Mouse (Mus musculus) left cerebral cortex, adult 6 months (tissue): ENCODE data around the gene Taar7a. TPM values are rescaled to one million over a fixed set of nuclear protein-coding genes. Genes with fewer than 3 reads are reported as not detected.

Experiments used
- long read RNA-seq, 2 experiments: library from polyadenylated mRNA; unstranded; transcript quantifications; one replicate each; pipeline ENCODE4 v2.0.0; 2019 to 2020
- polyA plus RNA-seq: library from polyadenylated mRNA; unstranded; fragments of <200 nt; fragmentation: Nextera tagmentation; gene quantifications from 2 replicates; pipeline ENCODE4 v1.2.3, GENCODE M21; 2021

Taar7a gene
- polyA plus RNA-seq = not detected in 2 replicates
- long read RNA-seq, experiment 1 = 0 reads
- long read RNA-seq, experiment 2 = 0 reads

GRCm38 (mm10) chr10:23993381-23993780 is at the start of gene Taar7a:
Gene Taar7a (minus strand): TSS chr10:23993481.

GRCm38 (mm10) chr10:24037314-24037713 is 44.0 kb upstream of the Taar7a start, which contains the start of gene Taar7e:
Gene Taar7e (plus strand): TSS chr10:24037614.

GRCm38 (mm10) chr10:24026922-24027321 is 33.6 kb upstream of the Taar7a start, which contains the start of gene Taar7d:
Gene Taar7d (plus strand): TSS chr10:24027222.

GRCm38 (mm10) chr10:23999639-24000038 is 6.4 kb upstream of the Taar7a start, which contains the start of gene Taar7b:
Gene Taar7b (plus strand): TSS chr10:23999939.

DNA sequence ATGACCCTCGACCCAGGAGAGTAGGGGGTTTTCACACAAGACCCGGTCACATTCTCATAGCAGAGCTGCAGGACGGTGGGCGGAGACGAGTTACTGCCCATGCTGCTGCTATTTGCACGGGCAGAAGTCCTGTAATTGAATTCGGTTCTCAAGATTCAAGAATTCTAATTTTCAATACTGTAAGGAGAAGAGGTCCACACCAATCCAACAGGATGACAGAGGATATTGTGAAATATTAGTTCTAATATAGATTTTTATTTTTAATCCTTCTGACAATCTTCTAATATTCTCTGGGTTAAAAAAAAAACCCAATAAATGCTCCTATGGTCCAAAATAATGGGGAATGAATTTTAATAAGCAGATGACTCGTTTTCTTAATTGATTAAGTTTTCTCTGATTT is 7.7 kb downstream of the Taar7a start, which contains the start of gene Taar6:
Taar6 (minus strand) TSS at position 101 of the 400 bp plus-strand sequence.

GRCm38 (mm10) chr10:23970656-23971165 is 22.6 kb downstream of the Taar7a start, which contains the start of gene Taar5:
Gene Taar5 (plus strand): TSS chr10:23970706.

GRCm38 (mm10) chr10:23960444-23960915 is 32.8 kb downstream of the Taar7a start, which contains the start of gene Taar4:
Gene Taar4 (plus strand): TSS chr10:23960494.

GRCm38 (mm10) chr10:23949508-23950005 is 43.7 kb downstream of the Taar7a start, which contains the start of gene Taar3:
Gene Taar3 (plus strand): TSS chr10:23949558.

Other genes with a start within 250 kb of the Taar7a start
- gene Rps12, start 206.2 kb downstream of the Taar7a start, polyA plus RNA-seq = 850 and 1,172 TPM in 2 replicates
- 11.2 and 14.0 TPM in 2 replicates for gene Slc18b1, start 196.5 kb downstream of the Taar7a start, polyA plus RNA-seq
- not detected in 2 replicates for gene Vnn3, start 142.0 kb downstream of the Taar7a start, polyA plus RNA-seq
- 0.30 and 0.70 TPM in 2 replicates for gene Vnn1, start 98.8 kb downstream of the Taar7a start, polyA plus RNA-seq
- not detected in 2 replicates for gene Taar1, start 73.1 kb downstream of the Taar7a start, polyA plus RNA-seq
- not detected in 2 replicates for gene Taar2, start 54.9 kb downstream of the Taar7a start, polyA plus RNA-seq
- gene Taar3, start 43.9 kb downstream of the Taar7a start, polyA plus RNA-seq = not detected in 2 replicates
- not detected in 2 replicates for gene Taar4, start 33.0 kb downstream of the Taar7a start, polyA plus RNA-seq
- not detected in 2 replicates for gene Taar5, start 22.8 kb downstream of the Taar7a start, polyA plus RNA-seq
- not detected in 2 replicates for gene Taar6, start 7.8 kb downstream of the Taar7a start, polyA plus RNA-seq
- not detected in 2 replicates for gene Taar7b, start 6.5 kb upstream of the Taar7a start, polyA plus RNA-seq
- gene Taar7d, start 33.7 kb upstream of the Taar7a start, polyA plus RNA-seq = not detected in 2 replicates
- gene Taar7e, start 44.1 kb upstream of the Taar7a start, polyA plus RNA-seq = not detected in 2 replicates
- not detected in 2 replicates for gene Taar7f, start 56.0 kb upstream of the Taar7a start, polyA plus RNA-seq
- not detected in 2 replicates for gene Taar8a, start 83.0 kb upstream of the Taar7a start, polyA plus RNA-seq
- gene Taar8b, start 98.8 kb upstream of the Taar7a start, polyA plus RNA-seq = not detected in 2 replicates
- not detected in 2 replicates for gene Taar8c, start 108.4 kb upstream of the Taar7a start, polyA plus RNA-seq
- gene Taar9, start 116.1 kb upstream of the Taar7a start, polyA plus RNA-seq = not detected in 2 replicates
- gene Stx7, start 155.8 kb upstream of the Taar7a start, polyA plus RNA-seq = 155 and 242 TPM in 2 replicates
- gene Moxd1, start 230.0 kb upstream of the Taar7a start, polyA plus RNA-seq = 3.2 TPM in 2 replicates